Mouse (Mus musculus): Measurements from ENCODE around the gene Adarb1.

- no peak for TF ChIP-seq HCFC1 (IDR thresholded peaks at IDR 0.05; ENCODE audit: borderline replicate concordance, insufficient read depth, low read length)
- TF ChIP-seq ZC3H11A (IDR thresholded peaks at IDR 0.05; ENCODE audit: borderline replicate concordance, low read depth, low read length): no peak
- TF ChIP-seq CHD2 (IDR thresholded peaks at IDR 0.05; ENCODE audit: low read depth, low read length): no peak
Observed at GRCm38 (mm10) chr10:77244777-77245176, 173.3 kb downstream of the Adarb1 start.

All from ES-E14 (cell line).